Mouse (Mus musculus) G1E (cell line): ENCODE data around the gene Dpp8.

Experiments used
- CTCF ChIP-seq: IDR thresholded peaks from 2 replicates; pipeline ENCODE4 v1.5.1; 2012; ENCODE audit warnings: low read depth, low read length, inconsistent platforms, mixed read lengths
- GATA1 ChIP-seq: IDR thresholded peaks from 2 replicates; pipeline ENCODE4 v1.6.1; 2012; ENCODE audit warnings: borderline replicate concordance, low read length, inconsistent platforms, mixed read lengths
- GATA2 ChIP-seq: IDR thresholded peaks from 2 replicates; pipeline ENCODE4 v1.6.1; 2012; ENCODE audit warnings: low read depth, low read length, inconsistent platforms, borderline replicate concordance
- POLR2AphosphoS5 ChIP-seq: IDR thresholded peaks from 2 replicates; pipeline ENCODE4 v1.6.1; 2012; ENCODE audit warnings: low read depth, low read length, inconsistent platforms; ENCODE audit not compliant: insufficient replicate concordance
- TAL1 ChIP-seq: conservative IDR thresholded peaks from 2 replicates; pipeline ENCODE4 v1.6.1; 2012; ENCODE audit warnings: low read depth, low read length, inconsistent platforms, mixed read lengths

DNA sequence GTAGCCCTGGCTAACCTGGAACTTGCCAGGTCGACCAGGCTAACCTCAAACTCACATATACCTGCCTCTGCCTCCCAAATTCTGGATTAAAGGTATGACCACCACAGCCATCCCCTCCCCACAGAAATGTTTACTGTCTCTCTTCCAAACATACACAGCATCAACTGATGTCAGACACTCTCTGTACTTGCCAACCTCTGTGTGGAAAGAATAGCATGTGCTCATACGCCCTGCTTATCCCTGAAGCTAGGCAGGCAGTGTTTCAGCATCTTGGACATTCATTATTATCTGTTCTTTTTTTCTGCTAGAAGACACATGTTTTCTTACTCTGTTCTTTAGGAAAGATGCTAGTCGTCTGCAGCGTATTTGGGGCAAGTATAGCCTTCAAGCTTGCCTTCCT, 14.3 kb upstream of the Dpp8 start:
- TF ChIP-seq GATA1: no peak
- no peak for TF ChIP-seq CTCF
- no peak for TF ChIP-seq TAL1
- no peak for TF ChIP-seq POLR2AphosphoS5
- no peak for TF ChIP-seq GATA2
